Mouse (Mus musculus): ENCODE data around the gene Luzp1.

DNA sequence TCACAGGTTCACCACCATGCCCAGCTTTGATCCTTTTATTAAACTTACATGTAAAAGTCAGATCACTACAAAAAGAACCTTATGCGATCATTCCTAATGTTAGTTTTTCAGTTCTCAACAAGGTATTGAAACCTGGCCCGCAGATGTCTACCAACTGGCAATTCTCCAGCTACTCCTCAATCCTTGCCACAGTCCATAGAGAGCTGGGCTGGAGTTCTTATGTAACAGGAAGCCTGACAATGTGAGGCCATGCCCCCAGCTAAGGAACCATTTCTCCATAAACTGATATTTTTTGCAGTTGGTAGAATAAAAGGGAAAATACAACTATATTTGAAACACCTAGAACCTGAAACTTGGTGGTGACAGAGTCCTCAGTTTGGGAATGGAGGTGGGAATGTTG lies 90.1 kb downstream of the Luzp1 start:
- TF ChIP-seq CTCF (IDR thresholded peaks at IDR 0.05; ENCODE audit: low read depth) (no peak), EP300 (IDR thresholded peaks at IDR 0.05; ENCODE audit: low read depth) (no peak)
